Mouse (Mus musculus) midbrain, postnatal 0 days (tissue): ENCODE data around the gene Stat6. TPM values are rescaled to one million over a fixed set of nuclear protein-coding genes. Genes with fewer than 3 reads are reported as not detected.
A peak's percentile ranks its signal among the peaks of the same experiment; 100 is the strongest.

ENCODE experiments used
- ATAC-seq: fragments of 200-750 bp; cut with Nextera tagmentation; 2 replicates; pipeline ENCODE4 v1.8.0; 2017; ENCODE audit warnings: moderate number of reproducible peaks, mild to moderate bottlenecking, moderate TSS enrichment, moderate library complexity; ENCODE audit not compliant: low FRiP score
- DNase-seq: peaks from one replicate; pipeline ENCODE4 v3.0.0-alpha.2; 2015; ENCODE audit warnings: low spot score
- H3K27ac ChIP-seq: fragments of 300-500 bp; sonication (generic); 2 replicates; pipeline ENCODE4 v1.5.1; 2014; ENCODE audit warnings: low read depth, mild to moderate bottlenecking, low read length, mixed read lengths
- H3K27me3 ChIP-seq: fragments of 300-500 bp; sonication (generic); 2 replicates; pipeline ENCODE4 v1.6.1; 2014; ENCODE audit warnings: low read length, control low read depth, mixed read lengths; ENCODE audit not compliant: insufficient read depth
- H3K36me3 ChIP-seq: fragments of 300-500 bp; sonication (generic); 2 replicates; pipeline ENCODE4 v1.6.1; 2014; ENCODE audit warnings: low read length, control low read depth, mixed read lengths; ENCODE audit not compliant: insufficient read depth
- H3K4me1 ChIP-seq: fragments of 300-500 bp; sonication (generic); 2 replicates; pipeline ENCODE4 v1.6.1; 2014; ENCODE audit warnings: mild to moderate bottlenecking, control low read depth, antibody characterized with exemption, low read length, mixed read lengths; ENCODE audit not compliant: insufficient read depth
- H3K4me2 ChIP-seq: fragments of 300-500 bp; sonication (generic); 2 replicates; pipeline ENCODE4 v1.6.1; 2014; ENCODE audit warnings: low read depth, mild to moderate bottlenecking, low read length, mixed read lengths; ENCODE audit not compliant: poor library complexity, severe bottlenecking
- H3K4me3 ChIP-seq: fragments of 300-500 bp; sonication (generic); 2 replicates; pipeline ENCODE4 v1.5.1; 2014; ENCODE audit warnings: low read depth, mild to moderate bottlenecking, low read length, moderate library complexity
- H3K9ac ChIP-seq: fragments of 300-500 bp; sonication (generic); replicated peaks from 2 replicates; pipeline ENCODE4 v1.6.1; 2014; ENCODE audit warnings: mild to moderate bottlenecking, low read length, moderate library complexity, mixed read lengths; ENCODE audit not compliant: poor library complexity, severe bottlenecking
- H3K9me3 ChIP-seq: fragments of 300-500 bp; sonication (generic); 2 replicates; pipeline ENCODE4 v1.6.1; 2016; ENCODE audit warnings: low read length, control low read depth
- CTCF ChIP-seq: IDR thresholded peaks from 2 replicates; pipeline ENCODE4 v1.5.1; 2016; ENCODE audit warnings: antibody characterized with exemption, mild to moderate bottlenecking
- WGBS: fragments of 180-500 bp; shearing (Covaris S2); extraction: QIAGEN DNeasy Blood & Tissue Kit; methylation state at CpG from one replicate; pipeline ENCODE4 v1.1.7; 2014; 5-methylcytosine and 5-hydroxymethylcytosine counted together
- polyA plus RNA-seq: library from polyadenylated mRNA; unstranded; fragments of >200 nt; fragmentation: Nextera tagmentation; extraction: Ambion mirVana; gene quantifications from 2 replicates; pipeline ENCODE4 v1.2.1, GENCODE M21; 2015
- total RNA-seq: library from RNA; depleted of rRNA; stranded (reverse); fragments of >200 nt; gene quantifications from 2 replicates; pipeline ENCODE4 v1.2.3, GENCODE M21; 2014; rRNA removed

The Stat6 gene
- total RNA-seq (6.1 and 10.2 TPM in 2 replicates), polyA plus RNA-seq (3.9 and 4.3 TPM in 2 replicates)

- Histone ChIP-seq H3K4me3 (peak within 1 kb of the TSS; percentile 30), H3K36me3 (no peaks in the 10 kb centered on the region), H3K4me2 (peak within 1 kb of the TSS; percentile 48), H3K27ac (peak within 1 kb of the TSS; percentile 39; the same call in 1 of the 2 replicates), H3K27me3 (peaks cover 24% of the 10 kb centered on the region), H3K4me1 (no peaks in the 10 kb centered on the region), H3K9me3 (no peaks in the 10 kb centered on the region), H3K9ac (0 out of 2 replicates have a peak within 1 kb of the TSS, but pooled peaks have one; percentile 5)
- 0 out of 2 replicates have a peak, but pooled peaks have one; percentile 34 for ATAC-seq
- WGBS: 6% methylated on average over 36 of the region's 37 CpGs
- no peak for DNase-seq
- TF ChIP-seq CTCF: no peak
These were observed at the start of gene Stat6 for GRCm38 (mm10) chr10:127642772-127643552. TSS of gene Stat6 (plus strand) at chr10:127642986.

- no peak for TF ChIP-seq CTCF
- no peak overlapping the region for H3K9ac ChIP-seq
- H3K9me3 ChIP-seq: no peaks in the 10 kb centered on the region
- H3K27me3 ChIP-seq: no peaks in the 10 kb centered on the region
- H3K4me3 ChIP-seq: no peak overlapping the region
- ATAC-seq (no peak), DNase-seq (no peak)
- H3K4me1 ChIP-seq: no peaks in the 10 kb centered on the region
- 85% methylated on average over 8 of the region's 8 CpGs for WGBS
- no peak overlapping the region for H3K27ac ChIP-seq
- no peak overlapping the region for H3K4me2 ChIP-seq
- H3K36me3 ChIP-seq: peaks cover 73% of the 10 kb centered on the region
These were observed 48.4 kb upstream of the Stat6 start for GRCm38 (mm10) chr10:127594405-127594804.

GRCm38 (mm10) chr10:127594930-127595715, 47.7 kb upstream of the Stat6 start:
- Histone ChIP-seq H3K36me3 (peaks cover 69% of the 10 kb centered on the region), H3K9me3 (no peaks in the 10 kb centered on the region)
- 92% methylated on average over 30 of the region's 30 CpGs for WGBS

GRCm38 (mm10) chr10:127596321-127596941, 46.4 kb upstream of the Stat6 start:
- 33% methylated on average over 7 of the region's 7 CpGs for WGBS
- peak overlapping the region; percentile 47; the same call in 1 of the 2 replicates for H3K27ac ChIP-seq
- no peaks in the 10 kb centered on the region for H3K4me1 ChIP-seq
- no peaks in the 10 kb centered on the region for H3K27me3 ChIP-seq
- no peak overlapping the region; the same call in 1 of the 2 replicates for H3K9ac ChIP-seq
- TF ChIP-seq CTCF: no peak
- DNase-seq: peak; percentile 67
- ATAC-seq: no peak
- H3K36me3 ChIP-seq: peaks cover 61% of the 10 kb centered on the region
- no peaks in the 10 kb centered on the region for H3K9me3 ChIP-seq
- H3K4me3 ChIP-seq: no peak overlapping the region
- no peak overlapping the region for H3K4me2 ChIP-seq

More at GRCm38 (mm10) chr10:127594930-127595715, 47.7 kb upstream of the Stat6 start:
- Histone ChIP-seq H3K27me3 (no peaks in the 10 kb centered on the region), H3K4me3 (no peak overlapping the region), H3K9ac (no peak overlapping the region), H3K4me1 (no peaks in the 10 kb centered on the region), H3K27ac (no peak overlapping the region), H3K4me2 (no peak overlapping the region)
- no peak for TF ChIP-seq CTCF
- DNase-seq: no peak
- no peak for ATAC-seq

GRCm38 (mm10) chr10:127597311-127597901, 45.4 kb upstream of the Stat6 start:
- DNase-seq: peak; percentile 72
- Histone ChIP-seq H3K9ac (no peak overlapping the region), H3K27me3 (no peaks in the 10 kb centered on the region), H3K36me3 (peaks cover 52% of the 10 kb centered on the region), H3K9me3 (no peaks in the 10 kb centered on the region), H3K4me2 (no peak overlapping the region), H3K4me3 (no peak overlapping the region), H3K4me1 (no peaks in the 10 kb centered on the region), H3K27ac (peak overlapping the region; percentile 47)
- no peak for TF ChIP-seq CTCF
- WGBS: 74% methylated on average over 5 of the region's 5 CpGs
- 0 out of 2 replicates have a peak, but pooled peaks have one; percentile 28 for ATAC-seq
